Mouse (Mus musculus) stomach, embryonic 15.5 days (tissue): ENCODE measurements around the gene Add2. TPM values are rescaled to one million over a fixed set of nuclear protein-coding genes. Genes with fewer than 3 reads are reported as not detected.

Experiments
- ATAC-seq: fragments of 200-750 bp; cut with Nextera tagmentation; 2 replicates; pipeline ENCODE4 v1.8.0; 2017; ENCODE audit warnings: low read depth, moderate number of reproducible peaks, moderate TSS enrichment; ENCODE audit not compliant: insufficient read depth, low FRiP score
- H3K27ac ChIP-seq: fragments of 300-500 bp; sonication (generic); 2 replicates; pipeline ENCODE4 v1.5.1; 2015; ENCODE audit warnings: mild to moderate bottlenecking, inconsistent platforms
- H3K27me3 ChIP-seq: fragments of 300-500 bp; sonication (generic); replicated peaks from 2 replicates; pipeline ENCODE4 v1.6.1; 2015; ENCODE audit warnings: inconsistent platforms
- H3K36me3 ChIP-seq: fragments of 300-500 bp; sonication (generic); 2 replicates; pipeline ENCODE4 v1.6.1; 2015; ENCODE audit warnings: inconsistent platforms
- H3K4me1 ChIP-seq: fragments of 300-500 bp; sonication (generic); 2 replicates; pipeline ENCODE4 v1.6.1; 2015; ENCODE audit warnings: inconsistent platforms
- H3K4me2 ChIP-seq: fragments of 300-500 bp; sonication (generic); 2 replicates; pipeline ENCODE4 v1.6.1; 2015; ENCODE audit warnings: mild to moderate bottlenecking, inconsistent platforms
- H3K4me3 ChIP-seq: fragments of 300-500 bp; sonication (generic); replicated peaks from 2 replicates; pipeline ENCODE4 v1.5.1; 2015; ENCODE audit warnings: inconsistent platforms
- H3K9ac ChIP-seq: fragments of 300-500 bp; sonication (generic); 2 replicates; pipeline ENCODE4 v1.6.1; 2015; ENCODE audit warnings: inconsistent platforms
- H3K9me3 ChIP-seq: fragments of 300-500 bp; sonication (generic); 2 replicates; pipeline ENCODE4 v1.6.1; 2016; ENCODE audit warnings: inconsistent platforms
- WGBS: fragments of 180-500 bp; shearing (Covaris S2); methylation state at CpG from one replicate; pipeline ENCODE4 v1.1.7; 2015; 5-methylcytosine and 5-hydroxymethylcytosine counted together
- polyA plus RNA-seq: library from polyadenylated mRNA; unstranded; fragments of >200 nt; fragmentation: Nextera tagmentation; extraction: Ambion mirVana; gene quantifications from 2 replicates; pipeline ENCODE4 v1.2.1, GENCODE M21; 2015

Gene Add2
- polyA plus RNA-seq, 1 experiment from 2014 or later = 12.6 TPM

- H3K4me1 ChIP-seq = no peaks in the 10 kb centered on the region; the same call in 1 of the 2 replicates
- H3K27ac ChIP-seq = no peak overlapping the region
- no peaks in the 10 kb centered on the region for H3K27me3 ChIP-seq
- 49% methylated on average over 4 of the region's 4 CpGs for WGBS
- H3K4me3 ChIP-seq = no peak overlapping the region
- H3K36me3 ChIP-seq = no peaks in the 10 kb centered on the region
- no peak overlapping the region for H3K4me2 ChIP-seq
- H3K9ac ChIP-seq = no peak overlapping the region
- H3K9me3 ChIP-seq = no peaks in the 10 kb centered on the region
- ATAC-seq = no peak
These were observed 8.9 kb upstream of the Add2 start for GRCm38 (mm10) chr6:86019415-86020237.

GRCm38 (mm10) chr6:86020948-86021347 is 7.5 kb upstream of the Add2 start:
- no peak overlapping the region for H3K4me2 ChIP-seq
- no peak overlapping the region for H3K27ac ChIP-seq
- no peaks in the 10 kb centered on the region for H3K27me3 ChIP-seq
- H3K36me3 ChIP-seq = no peaks in the 10 kb centered on the region
- no peak overlapping the region for H3K9ac ChIP-seq
- no peak for ATAC-seq
- H3K4me3 ChIP-seq = no peak overlapping the region
- H3K9me3 ChIP-seq = no peaks in the 10 kb centered on the region
- no peaks in the 10 kb centered on the region; the same call in 1 of the 2 replicates for H3K4me1 ChIP-seq
- 44% methylated on average over 3 of the region's 3 CpGs for WGBS

GRCm38 (mm10) chr6:86026632-86027292 is 1.7 kb upstream of the Add2 start:
- Histone ChIP-seq H3K4me3 (no peak overlapping the region), H3K9ac (no peak overlapping the region), H3K9me3 (no peaks in the 10 kb centered on the region), H3K27ac (no peak overlapping the region), H3K4me1 (peaks cover 12% of the 10 kb centered on the region; the same call in 1 of the 2 replicates), H3K27me3 (peaks cover 18% of the 10 kb centered on the region), H3K4me2 (no peak overlapping the region), H3K36me3 (no peaks in the 10 kb centered on the region)
- ATAC-seq = no peak
- WGBS = 83% methylated on average over 8 of the region's 8 CpGs

GRCm38 (mm10) chr6:86028150-86028549 is 331 bp upstream of the Add2 start:
- Histone ChIP-seq H3K4me1 (peaks cover 12% of the 10 kb centered on the region; the same call in 1 of the 2 replicates), H3K9ac (no peak overlapping the region), H3K4me2 (peak overlapping the region; percentile 95), H3K36me3 (no peaks in the 10 kb centered on the region), H3K4me3 (peak overlapping the region; percentile 47), H3K9me3 (no peaks in the 10 kb centered on the region), H3K27me3 (peaks cover 18% of the 10 kb centered on the region), H3K27ac (no peak overlapping the region)
- WGBS = 61% methylated on average over 2 of the region's 2 CpGs
- ATAC-seq = no peak

- no peak for ATAC-seq
- 22% methylated on average over 6 of the region's 6 CpGs for WGBS
- no peak overlapping the region for H3K27ac ChIP-seq
- no peaks in the 10 kb centered on the region for H3K36me3 ChIP-seq
- peaks cover 12% of the 10 kb centered on the region; the same call in 1 of the 2 replicates for H3K4me1 ChIP-seq
- peak overlapping the region; percentile 95 for H3K4me2 ChIP-seq
- H3K9me3 ChIP-seq = no peaks in the 10 kb centered on the region
- H3K4me3 ChIP-seq = peak overlapping the region; percentile 47
- peaks cover 18% of the 10 kb centered on the region for H3K27me3 ChIP-seq
- H3K9ac ChIP-seq = no peak overlapping the region
These were observed 837 bp downstream of the Add2 start for GRCm38 (mm10) chr6:86029323-86029713.

- H3K36me3 ChIP-seq = no peaks in the 10 kb centered on the region
- no peak overlapping the region for H3K4me3 ChIP-seq
- H3K27me3 ChIP-seq = peaks cover 18% of the 10 kb centered on the region
- ATAC-seq = peak; percentile 43; the same call in 1 of the 2 replicates
- no peak overlapping the region for H3K4me2 ChIP-seq
- no peaks in the 10 kb centered on the region for H3K9me3 ChIP-seq
- H3K9ac ChIP-seq = no peak overlapping the region
- peaks cover 12% of the 10 kb centered on the region; the same call in 1 of the 2 replicates for H3K4me1 ChIP-seq
- no peak overlapping the region for H3K27ac ChIP-seq
- WGBS = 69% methylated on average over 2 of the region's 2 CpGs
These were observed 3.0 kb downstream of the Add2 start for GRCm38 (mm10) chr6:86031527-86031926.

GRCm38 (mm10) chr6:86033635-86034034 is 5.2 kb downstream of the Add2 start:
- H3K36me3 ChIP-seq = no peaks in the 10 kb centered on the region
- no peak overlapping the region for H3K27ac ChIP-seq
- no peak overlapping the region for H3K4me3 ChIP-seq
- peaks cover 8% of the 10 kb centered on the region for H3K27me3 ChIP-seq
- peaks cover 6% of the 10 kb centered on the region; the same call in 1 of the 2 replicates for H3K4me1 ChIP-seq
- no peak overlapping the region for H3K9ac ChIP-seq
- no peak overlapping the region for H3K4me2 ChIP-seq
- H3K9me3 ChIP-seq = no peaks in the 10 kb centered on the region
- 80% methylated on average over 1 of the region's 1 CpGs for WGBS
- no peak for ATAC-seq

- H3K9me3 ChIP-seq = no peaks in the 10 kb centered on the region
- no peaks in the 10 kb centered on the region for H3K36me3 ChIP-seq
- H3K9ac ChIP-seq = no peak overlapping the region
- ATAC-seq = no peak
- no peaks in the 10 kb centered on the region for H3K4me1 ChIP-seq
- H3K27ac ChIP-seq = no peak overlapping the region
- WGBS = 62% methylated on average over 2 of the region's 2 CpGs
- no peak overlapping the region for H3K4me3 ChIP-seq
- no peaks in the 10 kb centered on the region for H3K27me3 ChIP-seq
- no peak overlapping the region for H3K4me2 ChIP-seq
These were observed 10.4 kb downstream of the Add2 start for GRCm38 (mm10) chr6:86038901-86039300.

- Histone ChIP-seq H3K4me2 (no peak overlapping the region), H3K27me3 (no peaks in the 10 kb centered on the region), H3K9me3 (no peaks in the 10 kb centered on the region), H3K27ac (no peak overlapping the region), H3K4me1 (no peaks in the 10 kb centered on the region), H3K4me3 (no peak overlapping the region), H3K9ac (no peak overlapping the region), H3K36me3 (no peaks in the 10 kb centered on the region)
- WGBS = 61% methylated on average over 1 of the region's 1 CpGs
- no peak for ATAC-seq
These were observed 11.7 kb downstream of the Add2 start for GRCm38 (mm10) chr6:86040140-86040539.

- no peak for ATAC-seq
- Histone ChIP-seq H3K36me3 (no peaks in the 10 kb centered on the region), H3K4me1 (no peaks in the 10 kb centered on the region), H3K27me3 (no peaks in the 10 kb centered on the region), H3K9me3 (no peaks in the 10 kb centered on the region), H3K27ac (no peak overlapping the region), H3K4me2 (no peak overlapping the region), H3K4me3 (no peak overlapping the region), H3K9ac (no peak overlapping the region)
- 91% methylated on average over 11 of the region's 11 CpGs for WGBS
These were observed 19.0 kb downstream of the Add2 start for GRCm38 (mm10) chr6:86047510-86047909.

- no peak for ATAC-seq
- no peak overlapping the region for H3K4me3 ChIP-seq
- no peaks in the 10 kb centered on the region for H3K27me3 ChIP-seq
- 72% methylated on average over 5 of the region's 5 CpGs for WGBS
- no peaks in the 10 kb centered on the region for H3K36me3 ChIP-seq
- H3K9me3 ChIP-seq = no peaks in the 10 kb centered on the region
- no peak overlapping the region for H3K9ac ChIP-seq
- no peak overlapping the region for H3K4me2 ChIP-seq
- H3K4me1 ChIP-seq = no peaks in the 10 kb centered on the region
- no peak overlapping the region for H3K27ac ChIP-seq
These were observed 20.0 kb downstream of the Add2 start for GRCm38 (mm10) chr6:86048509-86048908.

GRCm38 (mm10) chr6:86050586-86051268 is 22.2 kb downstream of the Add2 start:
- ATAC-seq = no peak
- Histone ChIP-seq H3K36me3 (no peaks in the 10 kb centered on the region), H3K27me3 (no peaks in the 10 kb centered on the region), H3K27ac (no peak overlapping the region), H3K4me3 (no peak overlapping the region), H3K4me1 (no peaks in the 10 kb centered on the region), H3K9me3 (no peaks in the 10 kb centered on the region), H3K9ac (no peak overlapping the region), H3K4me2 (no peak overlapping the region)
- WGBS = 41% methylated on average over 6 of the region's 6 CpGs
